Mouse (Mus musculus): ENCODE results near the gene Tns2. TPM values are rescaled to one million over a fixed set of nuclear protein-coding genes. Genes with fewer than 3 reads are reported as not detected.

Gene Tns2
- polyA plus RNA-seq, 2 experiments = 66.3 to 114 TPM

DNA sequence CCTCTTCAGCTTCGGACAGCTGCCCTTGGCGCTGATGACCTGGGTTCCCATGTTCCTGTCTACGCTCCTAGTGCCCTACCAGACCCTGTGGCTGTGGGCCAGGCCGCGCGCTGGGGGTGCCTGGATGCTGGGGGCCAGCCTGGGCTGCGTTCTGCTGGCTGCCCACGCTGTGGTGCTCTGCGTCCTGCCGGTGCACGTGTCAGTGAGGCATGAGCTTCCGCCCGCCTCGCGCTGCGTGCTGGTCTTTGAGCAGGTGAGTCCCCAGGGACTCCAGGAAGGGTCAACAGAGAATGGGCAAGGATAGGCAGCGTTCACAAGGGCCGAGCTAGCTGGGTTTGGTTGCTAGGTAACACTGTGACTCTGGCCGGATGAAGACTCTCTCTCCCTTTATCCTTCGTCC, 56.6 kb downstream of the Tns2 start:
- Histone ChIP-seq H3K4me3 (replicated peaks; ENCODE audit: low read length) (no peak overlapping the region), H3K27me3 (ENCODE audit: control insufficient read depth, insufficient read depth, low read length) (no peaks in the 10 kb centered on the region), H3K27ac (replicated peaks; ENCODE audit: low read depth, low read length) (no peak overlapping the region), H3K36me3 (ENCODE audit: control insufficient read depth, insufficient read depth, low read length) (no peaks in the 10 kb centered on the region), H3K9me3 (ENCODE audit: control insufficient read depth, low read length) (no peaks in the 10 kb centered on the region), H3K4me2 (replicated peaks; ENCODE audit: low read depth, low read length, severe bottlenecking) (no peak overlapping the region), H3K4me1 (ENCODE audit: control insufficient read depth, insufficient read depth, low read length) (no peaks in the 10 kb centered on the region), H3K9ac (ENCODE audit: low read depth, low read length, severe bottlenecking) (no peak overlapping the region)
- 47% methylated on average over 20 of the region's 20 CpGs for WGBS
- TF ChIP-seq POLR2A (IDR thresholded peaks at IDR 0.05; ENCODE audit: borderline replicate concordance, extremely low read depth, insufficient read depth, insufficient read length) = no peak
- no peak for DNase-seq (ENCODE audit: low spot score)
- no peak for ATAC-seq (ENCODE audit: low FRiP score, low read depth)

DNA sequence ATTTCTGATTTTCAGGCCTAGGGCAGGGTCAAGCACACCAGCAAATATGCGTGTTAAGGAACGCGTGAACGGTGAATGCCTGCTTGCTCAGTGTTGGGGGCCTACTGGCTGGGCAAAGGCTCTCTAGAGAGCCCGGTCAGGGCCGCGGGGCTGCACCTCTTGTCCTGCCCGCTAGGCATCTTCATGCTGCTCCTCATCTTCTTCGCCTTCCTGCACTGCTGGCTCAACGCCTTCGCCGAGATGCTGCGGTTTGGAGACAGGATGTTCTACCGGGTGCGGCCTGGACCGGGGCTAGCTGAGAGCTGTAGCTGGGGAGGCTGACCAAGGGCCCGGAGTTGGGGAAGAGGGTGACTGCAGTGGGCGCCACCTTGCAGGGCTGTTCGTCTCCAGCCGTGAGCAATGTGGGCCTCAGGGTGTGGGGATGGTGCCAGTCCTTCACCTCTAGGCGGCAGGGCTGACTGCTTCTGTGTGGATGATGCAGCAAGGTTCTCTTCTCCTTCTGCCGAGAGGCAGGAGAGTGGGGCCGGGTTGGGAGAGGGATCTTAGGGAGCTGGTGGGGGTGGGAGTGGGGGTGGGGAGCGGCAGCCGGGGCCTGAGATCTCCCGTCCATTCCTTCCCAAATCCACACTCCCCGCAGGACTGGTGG, 60.3 kb downstream of the Tns2 start:
- no peak for ATAC-seq (ENCODE audit: low FRiP score, low read depth)
- no peak for TF ChIP-seq POLR2A (IDR thresholded peaks at IDR 0.05; ENCODE audit: borderline replicate concordance, extremely low read depth, insufficient read depth, insufficient read length)
- no peaks in the 10 kb centered on the region for H3K27me3 ChIP-seq (ENCODE audit: control insufficient read depth, insufficient read depth, low read length)

DNA sequence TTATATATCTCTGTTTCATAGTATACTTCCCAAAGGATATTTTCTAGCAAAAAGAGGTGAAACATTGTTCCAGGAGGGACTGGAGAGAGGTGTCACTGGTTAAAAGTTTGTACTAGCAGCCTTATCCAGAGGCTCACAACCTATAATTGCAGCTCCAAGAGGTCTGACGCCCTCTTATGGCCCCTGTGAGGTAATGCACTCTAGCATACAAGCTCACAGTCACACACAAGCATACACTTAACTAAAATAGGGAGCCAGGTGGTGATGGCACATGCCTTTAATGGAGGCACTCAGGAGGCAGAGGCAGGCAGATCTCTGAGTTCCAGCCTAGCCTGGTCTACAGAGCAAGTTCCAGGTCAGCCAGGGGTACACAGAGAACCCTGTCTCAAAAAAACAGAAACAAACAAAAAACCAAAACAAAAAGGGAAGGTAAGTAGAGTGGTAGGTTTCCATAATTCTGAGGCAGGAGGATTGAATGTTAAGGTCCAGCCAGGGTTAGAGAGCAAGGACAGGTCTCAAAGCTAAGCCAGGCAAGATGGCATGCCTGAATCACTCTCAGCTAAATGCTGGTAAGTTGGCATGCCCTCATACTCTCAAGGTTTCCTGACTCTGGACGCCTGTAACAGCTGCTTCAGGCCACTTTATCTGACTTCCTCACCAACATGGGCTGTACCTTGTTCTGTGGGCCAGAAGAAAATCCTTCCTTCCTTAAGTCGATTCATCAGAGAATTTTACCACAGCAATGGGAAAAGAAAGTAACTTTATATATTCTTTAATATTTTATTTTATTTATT, 63.9 kb downstream of the Tns2 start:
- Histone ChIP-seq H3K27ac (replicated peaks; ENCODE audit: low read depth, low read length) (no peak overlapping the region), H3K4me1 (ENCODE audit: control insufficient read depth, insufficient read depth, low read length) (peaks cover 30% of the 10 kb centered on the region), H3K4me2 (replicated peaks; ENCODE audit: low read depth, low read length, severe bottlenecking) (no peak overlapping the region), H3K27me3 (ENCODE audit: control insufficient read depth, insufficient read depth, low read length) (no peaks in the 10 kb centered on the region), H3K9me3 (ENCODE audit: control insufficient read depth, low read length) (no peaks in the 10 kb centered on the region), H3K9ac (ENCODE audit: low read depth, low read length, severe bottlenecking) (no peak overlapping the region), H3K36me3 (ENCODE audit: control insufficient read depth, insufficient read depth, low read length) (no peaks in the 10 kb centered on the region), H3K4me3 (replicated peaks; ENCODE audit: low read length) (no peak overlapping the region)
- ATAC-seq (ENCODE audit: low FRiP score, low read depth) (no peak), DNase-seq (ENCODE audit: low spot score) (no peak)
- 57% methylated on average over 3 of the region's 3 CpGs for WGBS
- no peak for TF ChIP-seq POLR2A (IDR thresholded peaks at IDR 0.05; ENCODE audit: borderline replicate concordance, extremely low read depth, insufficient read depth, insufficient read length)

More for the DNA sequence above, 60.3 kb downstream of the Tns2 start:
- Histone ChIP-seq H3K9me3 (ENCODE audit: control insufficient read depth, low read length) (no peaks in the 10 kb centered on the region), H3K27ac (replicated peaks; ENCODE audit: low read depth, low read length) (no peak overlapping the region), H3K9ac (ENCODE audit: low read depth, low read length, severe bottlenecking) (no peak overlapping the region), H3K4me2 (replicated peaks; ENCODE audit: low read depth, low read length, severe bottlenecking) (no peak overlapping the region), H3K4me3 (replicated peaks; ENCODE audit: low read length) (no peak overlapping the region), H3K4me1 (ENCODE audit: control insufficient read depth, insufficient read depth, low read length) (peaks cover 4% of the 10 kb centered on the region), H3K36me3 (ENCODE audit: control insufficient read depth, insufficient read depth, low read length) (no peaks in the 10 kb centered on the region)
- no peak for DNase-seq (ENCODE audit: low spot score)
- 60% methylated on average over 27 of the region's 27 CpGs for WGBS

DNA sequence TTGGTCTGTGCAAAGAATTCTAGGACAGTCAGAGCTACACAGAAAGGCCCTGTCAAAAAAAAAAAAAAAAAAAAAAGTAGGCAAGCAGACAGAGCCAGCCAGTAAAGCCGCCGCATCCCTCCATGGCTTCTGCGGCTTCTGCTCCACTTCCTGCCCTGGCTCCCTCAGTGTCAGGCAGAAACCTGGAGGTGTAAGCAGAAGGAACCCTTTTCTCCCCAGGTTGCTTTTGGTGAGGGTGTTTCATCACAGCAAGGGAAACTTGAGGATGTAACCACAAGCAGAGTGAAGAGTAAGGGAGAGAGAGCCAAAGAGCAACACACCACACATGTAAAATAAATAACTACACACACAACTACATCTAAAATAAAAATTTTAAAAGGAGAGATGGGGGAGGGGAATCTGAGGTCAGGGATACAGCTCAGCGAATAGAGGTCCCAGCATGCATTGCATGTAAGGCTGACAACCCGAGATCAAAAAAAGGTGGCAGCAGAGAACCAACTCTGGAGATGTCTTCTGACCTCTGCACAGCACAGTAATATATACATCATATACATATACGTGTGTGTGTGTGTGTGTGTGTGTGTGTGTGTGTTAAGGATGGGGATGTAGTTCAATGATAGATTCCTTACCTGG, 65.4 kb downstream of the Tns2 start:
- H3K27ac ChIP-seq (replicated peaks; ENCODE audit: low read depth, low read length) = 0 out of 2 replicates have a peak overlapping the region, but pooled peaks have one; percentile 5
- no peak overlapping the region; the same call in 1 of the 2 replicates for H3K9ac ChIP-seq (ENCODE audit: low read depth, low read length, severe bottlenecking)
- ATAC-seq (ENCODE audit: low FRiP score, low read depth) = no peak
- DNase-seq (ENCODE audit: low spot score) = no peak
- H3K36me3 ChIP-seq (ENCODE audit: control insufficient read depth, insufficient read depth, low read length) = no peaks in the 10 kb centered on the region
- H3K4me2 ChIP-seq (replicated peaks; ENCODE audit: low read depth, low read length, severe bottlenecking) = no peak overlapping the region
- no peak overlapping the region for H3K4me3 ChIP-seq (replicated peaks; ENCODE audit: low read length)
- WGBS = 33% methylated on average over 6 of the region's 6 CpGs
- no peaks in the 10 kb centered on the region for H3K27me3 ChIP-seq (ENCODE audit: control insufficient read depth, insufficient read depth, low read length)
- H3K4me1 ChIP-seq (ENCODE audit: control insufficient read depth, insufficient read depth, low read length) = peaks cover 30% of the 10 kb centered on the region
- TF ChIP-seq POLR2A (IDR thresholded peaks at IDR 0.05; ENCODE audit: borderline replicate concordance, extremely low read depth, insufficient read depth, insufficient read length) = no peak
- H3K9me3 ChIP-seq (ENCODE audit: control insufficient read depth, low read length) = no peaks in the 10 kb centered on the region

Other genes starting within 250 kb of the Tns2 start
- gene Krt1, start 249.6 kb upstream of the Tns2 start, polyA plus RNA-seq (2012; rRNA removed) = 149 and 235 TPM in 2 replicates
- 167 and 206 TPM in 2 replicates for gene Krt1, start 249.6 kb upstream of the Tns2 start, polyA plus RNA-seq (2014; fragmentation: Nextera tagmentation; extraction: Ambion mirVana)
- 10.0 and 19.9 TPM in 2 replicates for gene Krt77, start 230.7 kb upstream of the Tns2 start, polyA plus RNA-seq (2012; rRNA removed)
- gene Krt77, start 230.7 kb upstream of the Tns2 start, polyA plus RNA-seq (2014; fragmentation: Nextera tagmentation; extraction: Ambion mirVana) = 16.4 and 32.8 TPM in 2 replicates
- gene Krt76, start 207.5 kb upstream of the Tns2 start, polyA plus RNA-seq (2012; rRNA removed) = not detected in 2 replicates
- 0.08 TPM in 1 of 2 replicates, not detected in the other for gene Krt76, start 207.5 kb upstream of the Tns2 start, polyA plus RNA-seq (2014; fragmentation: Nextera tagmentation; extraction: Ambion mirVana)
- 27.0 and 51.0 TPM in 2 replicates for gene Krt4, start 175.7 kb upstream of the Tns2 start, polyA plus RNA-seq (2012; rRNA removed)
- 180 and 268 TPM in 2 replicates for gene Krt4, start 175.7 kb upstream of the Tns2 start, polyA plus RNA-seq (2014; fragmentation: Nextera tagmentation; extraction: Ambion mirVana)
- gene Krt79, start 160.1 kb upstream of the Tns2 start, polyA plus RNA-seq (2012; rRNA removed) = 0.18 and 0.23 TPM in 2 replicates
- 0.29 and 0.51 TPM in 2 replicates for gene Krt79, start 160.1 kb upstream of the Tns2 start, polyA plus RNA-seq (2014; fragmentation: Nextera tagmentation; extraction: Ambion mirVana)
- 0.04 and 0.09 TPM in 2 replicates for gene Krt78, start 146.1 kb upstream of the Tns2 start, polyA plus RNA-seq (2012; rRNA removed)
- gene Krt78, start 146.1 kb upstream of the Tns2 start, polyA plus RNA-seq (2014; fragmentation: Nextera tagmentation; extraction: Ambion mirVana) = 0.08 and 0.22 TPM in 2 replicates
- gene Krt8, start 95.9 kb upstream of the Tns2 start, polyA plus RNA-seq (2012; rRNA removed) = 3.7 and 7.9 TPM in 2 replicates
- 13.2 and 19.8 TPM in 2 replicates for gene Krt8, start 95.9 kb upstream of the Tns2 start, polyA plus RNA-seq (2014; fragmentation: Nextera tagmentation; extraction: Ambion mirVana)
- 5.9 and 7.6 TPM in 2 replicates for gene Krt18, start 72.2 kb upstream of the Tns2 start, polyA plus RNA-seq (2012; rRNA removed)
- 16.4 and 22.3 TPM in 2 replicates for gene Krt18, start 72.2 kb upstream of the Tns2 start, polyA plus RNA-seq (2014; fragmentation: Nextera tagmentation; extraction: Ambion mirVana)
- gene Eif4b, start 26.6 kb upstream of the Tns2 start, polyA plus RNA-seq (2012; rRNA removed) = 165 and 199 TPM in 2 replicates
- gene Eif4b, start 26.6 kb upstream of the Tns2 start, polyA plus RNA-seq (2014; fragmentation: Nextera tagmentation; extraction: Ambion mirVana) = 133 and 134 TPM in 2 replicates
- gene Spryd3, start 35.8 kb downstream of the Tns2 start, polyA plus RNA-seq (2012; rRNA removed) = 37.4 and 39.8 TPM in 2 replicates
- 18.7 and 18.9 TPM in 2 replicates for gene Spryd3, start 35.8 kb downstream of the Tns2 start, polyA plus RNA-seq (2014; fragmentation: Nextera tagmentation; extraction: Ambion mirVana)
- 6.2 and 8.1 TPM in 2 replicates for gene Igfbp6, start 43.9 kb downstream of the Tns2 start, polyA plus RNA-seq (2012; rRNA removed)
- 11.7 and 11.9 TPM in 2 replicates for gene Igfbp6, start 43.9 kb downstream of the Tns2 start, polyA plus RNA-seq (2014; fragmentation: Nextera tagmentation; extraction: Ambion mirVana)
- 0.87 and 1.1 TPM in 2 replicates for gene Soat2, start 50.1 kb downstream of the Tns2 start, polyA plus RNA-seq (2012; rRNA removed)
- 0.48 and 0.76 TPM in 2 replicates for gene Soat2, start 50.1 kb downstream of the Tns2 start, polyA plus RNA-seq (2014; fragmentation: Nextera tagmentation; extraction: Ambion mirVana)
- 89.4 and 96.0 TPM in 2 replicates for gene Zfp740, start 102.8 kb downstream of the Tns2 start, polyA plus RNA-seq (2012; rRNA removed)
- gene Zfp740, start 102.8 kb downstream of the Tns2 start, polyA plus RNA-seq (2014; fragmentation: Nextera tagmentation; extraction: Ambion mirVana) = 53.8 and 64.0 TPM in 2 replicates
- 112 and 130 TPM in 2 replicates for gene Csad, start 104.3 kb downstream of the Tns2 start, polyA plus RNA-seq (2012; rRNA removed)
- gene Csad, start 104.3 kb downstream of the Tns2 start, polyA plus RNA-seq (2014; fragmentation: Nextera tagmentation; extraction: Ambion mirVana) = 66.1 and 75.3 TPM in 2 replicates
- gene Itgb7, start 131.5 kb downstream of the Tns2 start, polyA plus RNA-seq (2012; rRNA removed) = 2.7 and 3.0 TPM in 2 replicates
- 4.2 and 6.5 TPM in 2 replicates for gene Itgb7, start 131.5 kb downstream of the Tns2 start, polyA plus RNA-seq (2014; fragmentation: Nextera tagmentation; extraction: Ambion mirVana)
- gene Rarg, start 157.1 kb downstream of the Tns2 start, polyA plus RNA-seq (2012; rRNA removed) = 135 and 175 TPM in 2 replicates
- gene Rarg, start 157.1 kb downstream of the Tns2 start, polyA plus RNA-seq (2014; fragmentation: Nextera tagmentation; extraction: Ambion mirVana) = 115 and 140 TPM in 2 replicates
- gene Gm9918, start 170.2 kb downstream of the Tns2 start, polyA plus RNA-seq (2012; rRNA removed) = 3.1 and 3.8 TPM in 2 replicates
- 0.93 and 1.0 TPM in 2 replicates for gene Gm9918, start 170.2 kb downstream of the Tns2 start, polyA plus RNA-seq (2014; fragmentation: Nextera tagmentation; extraction: Ambion mirVana)
- 55.6 and 76.8 TPM in 2 replicates for gene Mfsd5, start 179.0 kb downstream of the Tns2 start, polyA plus RNA-seq (2012; rRNA removed)
- 77.7 and 82.1 TPM in 2 replicates for gene Mfsd5, start 179.0 kb downstream of the Tns2 start, polyA plus RNA-seq (2014; fragmentation: Nextera tagmentation; extraction: Ambion mirVana)
- gene Espl1, start 195.9 kb downstream of the Tns2 start, polyA plus RNA-seq (2012; rRNA removed) = 37.2 and 40.0 TPM in 2 replicates
- gene Espl1, start 195.9 kb downstream of the Tns2 start, polyA plus RNA-seq (2014; fragmentation: Nextera tagmentation; extraction: Ambion mirVana) = 27.2 and 27.3 TPM in 2 replicates
- gene Pfdn5, start 225.7 kb downstream of the Tns2 start, polyA plus RNA-seq (2012; rRNA removed) = 177 and 331 TPM in 2 replicates
- 527 and 545 TPM in 2 replicates for gene Pfdn5, start 225.7 kb downstream of the Tns2 start, polyA plus RNA-seq (2014; fragmentation: Nextera tagmentation; extraction: Ambion mirVana)
- 108 and 117 TPM in 2 replicates for gene Myg1, start 231.3 kb downstream of the Tns2 start, polyA plus RNA-seq (2012; rRNA removed)
- gene Myg1, start 231.3 kb downstream of the Tns2 start, polyA plus RNA-seq (2014; fragmentation: Nextera tagmentation; extraction: Ambion mirVana) = 91.1 and 92.1 TPM in 2 replicates